Mouse (Mus musculus): ENCODE measurements around the gene Aff2.

The Aff2 gene

GRCm38 (mm10) chrX:69801890-69802439 is 441.9 kb downstream of the Aff2 start:
- DNase-seq: no peak

- no peak for DNase-seq
Observed at GRCm38 (mm10) chrX:69802481-69802880, 442.4 kb downstream of the Aff2 start.

- no peak for DNase-seq
Observed at GRCm38 (mm10) chrX:69811798-69812197, 451.7 kb downstream of the Aff2 start.

GRCm38 (mm10) chrX:69815054-69815453 is 455.0 kb downstream of the Aff2 start:
- no peak for DNase-seq

GRCm38 (mm10) chrX:69817679-69818078 is 457.6 kb downstream of the Aff2 start:
- DNase-seq: no peak

GRCm38 (mm10) chrX:69818188-69818587 is 458.1 kb downstream of the Aff2 start:
- DNase-seq: no peak

- DNase-seq: no peak
Observed at GRCm38 (mm10) chrX:69867601-69868000, 507.5 kb downstream of the Aff2 start.

- no peak for DNase-seq
Observed at GRCm38 (mm10) chrX:69891713-69892112, 531.6 kb downstream of the Aff2 start.
